Mouse (Mus musculus): ENCODE data around the gene Slc12a7. TPM values are rescaled to one million over a fixed set of nuclear protein-coding genes. Genes with fewer than 3 reads are reported as not detected.

Gene Slc12a7
- polyA plus RNA-seq, 1 experiment from 2014 or later: 28.7 TPM

DNA sequence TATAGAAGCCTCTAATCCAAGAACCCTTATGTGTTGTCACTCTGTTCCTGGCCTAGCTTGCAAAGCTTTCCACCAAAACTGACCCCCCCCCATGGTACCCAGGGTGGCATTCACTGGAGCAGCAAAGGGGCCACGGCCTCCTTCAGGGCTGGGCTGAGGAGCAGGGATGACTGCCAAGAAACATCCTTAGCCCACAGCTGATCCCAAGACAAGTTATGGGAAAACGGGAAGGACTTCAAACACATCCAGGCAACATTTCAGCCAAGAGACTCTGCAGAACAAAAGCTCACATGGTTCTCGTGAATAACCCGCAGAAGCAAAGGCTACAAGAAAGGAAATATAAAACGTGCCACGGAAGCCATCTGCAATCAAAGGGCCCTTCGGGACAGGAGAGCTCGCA lies 94.3 kb downstream of the Slc12a7 start:
- no peak for ATAC-seq (ENCODE audit: low FRiP score, low TSS enrichment)
- no peak overlapping the region for H3K27ac ChIP-seq (ENCODE audit: low read depth, low read length)
- 72% methylated on average over 8 of the region's 8 CpGs for WGBS

DNA sequence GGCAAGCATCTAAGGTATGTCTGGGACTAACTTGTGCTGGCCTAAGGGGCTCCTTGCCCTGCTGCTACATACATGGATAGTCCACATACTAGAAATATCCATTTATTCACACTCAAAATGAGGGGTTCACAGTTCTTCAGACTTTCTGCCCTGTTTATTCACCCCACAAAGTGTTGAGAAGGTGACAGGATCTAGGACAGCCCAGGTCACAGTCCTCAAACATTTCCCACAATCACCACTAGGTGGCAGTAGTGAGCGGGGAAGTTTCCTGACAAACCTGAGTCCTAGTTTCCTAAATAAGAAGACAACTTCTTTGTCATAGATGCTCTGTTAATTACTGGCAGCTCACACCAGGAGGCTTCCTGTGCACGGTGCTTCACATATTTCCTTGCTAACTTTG lies 98.6 kb downstream of the Slc12a7 start:
- ATAC-seq (ENCODE audit: low FRiP score, low TSS enrichment): 0 out of 2 replicates have a peak, but pooled peaks have one; percentile 5
- Histone ChIP-seq H3K4me1 (ENCODE audit: control insufficient read depth, insufficient read depth, low read length) (peaks cover 4% of the 10 kb centered on the region; the same call in 1 of the 2 replicates), H3K27ac (ENCODE audit: low read depth, low read length) (no peak overlapping the region), H3K9ac (ENCODE audit: low read depth, low read length) (no peak overlapping the region), H3K27me3 (ENCODE audit: control insufficient read depth, insufficient read depth, low read length) (no peaks in the 10 kb centered on the region), H3K4me2 (replicated peaks; ENCODE audit: low read depth, low read length) (no peak overlapping the region), H3K4me3 (ENCODE audit: low read length) (no peak overlapping the region), H3K36me3 (ENCODE audit: control insufficient read depth, insufficient read depth, low read length) (no peaks in the 10 kb centered on the region), H3K9me3 (ENCODE audit: control insufficient read depth, low read length) (no peaks in the 10 kb centered on the region)
- 2% methylated on average over 2 of the region's 2 CpGs for WGBS

More for the DNA sequence above, 94.3 kb downstream of the Slc12a7 start:
- Histone ChIP-seq H3K4me3 (ENCODE audit: low read length) (no peak overlapping the region), H3K27me3 (ENCODE audit: control insufficient read depth, insufficient read depth, low read length) (no peaks in the 10 kb centered on the region), H3K4me1 (ENCODE audit: control insufficient read depth, insufficient read depth, low read length) (no peaks in the 10 kb centered on the region), H3K36me3 (ENCODE audit: control insufficient read depth, insufficient read depth, low read length) (no peaks in the 10 kb centered on the region), H3K4me2 (replicated peaks; ENCODE audit: low read depth, low read length) (no peak overlapping the region), H3K9me3 (ENCODE audit: control insufficient read depth, low read length) (no peaks in the 10 kb centered on the region), H3K9ac (ENCODE audit: low read depth, low read length) (no peak overlapping the region)

DNA sequence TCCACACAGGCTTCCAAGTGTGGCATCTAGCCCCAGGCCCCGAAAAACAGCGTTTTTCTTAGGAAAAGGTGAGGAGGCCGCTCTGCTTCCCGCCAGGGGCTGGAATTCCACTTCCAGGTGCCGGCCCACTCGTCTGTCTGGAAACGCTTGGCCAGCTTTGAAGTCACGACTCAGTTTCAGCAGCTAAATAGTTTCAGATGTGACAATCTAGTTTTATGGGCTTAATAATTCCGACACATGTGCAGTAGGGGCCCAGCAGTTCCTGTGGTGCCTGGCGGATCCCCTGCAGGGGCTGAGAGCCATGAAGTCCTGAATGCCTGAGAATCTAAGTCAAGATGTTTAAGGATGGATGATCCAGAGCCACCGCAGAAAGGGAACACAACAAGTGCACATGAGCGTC lies 100.9 kb downstream of the Slc12a7 start:
- no peak overlapping the region for H3K4me2 ChIP-seq (replicated peaks; ENCODE audit: low read depth, low read length)
- 24% methylated on average over 12 of the region's 12 CpGs for WGBS

DNA sequence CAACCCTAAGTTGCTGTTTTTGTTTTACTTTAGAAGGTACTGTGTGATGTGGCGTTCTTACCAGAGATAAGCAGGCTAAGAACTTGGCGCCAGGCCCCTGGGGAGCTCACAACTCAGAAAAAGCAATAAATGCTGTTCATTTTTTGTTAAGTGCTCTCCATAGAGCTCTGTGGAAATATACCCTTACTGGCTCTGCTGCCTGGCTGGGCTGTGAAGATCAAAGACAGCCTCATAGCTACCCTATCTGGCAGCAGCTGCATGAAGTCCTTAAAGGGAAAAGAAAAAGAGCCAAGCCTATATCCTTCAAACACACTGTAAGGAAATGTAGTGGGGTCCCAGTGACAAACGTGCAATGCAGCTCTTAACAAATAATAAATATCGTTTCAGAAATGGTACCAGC lies 102.9 kb downstream of the Slc12a7 start:
- no peak overlapping the region for H3K27ac ChIP-seq (ENCODE audit: low read depth, low read length)
- no peaks in the 10 kb centered on the region for H3K27me3 ChIP-seq (ENCODE audit: control insufficient read depth, insufficient read depth, low read length)
- no peaks in the 10 kb centered on the region for H3K36me3 ChIP-seq (ENCODE audit: control insufficient read depth, insufficient read depth, low read length)
- no peak overlapping the region for H3K9ac ChIP-seq (ENCODE audit: low read depth, low read length)
- peaks cover 4% of the 10 kb centered on the region; the same call in 1 of the 2 replicates for H3K4me1 ChIP-seq (ENCODE audit: control insufficient read depth, insufficient read depth, low read length)
- H3K4me3 ChIP-seq (ENCODE audit: low read length): no peak overlapping the region
- H3K9me3 ChIP-seq (ENCODE audit: control insufficient read depth, low read length): no peaks in the 10 kb centered on the region
- WGBS: 63% methylated on average over 4 of the region's 4 CpGs
- H3K4me2 ChIP-seq (replicated peaks; ENCODE audit: low read depth, low read length): no peak overlapping the region
- no peak for ATAC-seq (ENCODE audit: low FRiP score, low TSS enrichment)

More for the DNA sequence above, 100.9 kb downstream of the Slc12a7 start:
- H3K4me3 ChIP-seq (ENCODE audit: low read length): no peak overlapping the region
- H3K9me3 ChIP-seq (ENCODE audit: control insufficient read depth, low read length): no peaks in the 10 kb centered on the region
- no peak for ATAC-seq (ENCODE audit: low FRiP score, low TSS enrichment)
- H3K27me3 ChIP-seq (ENCODE audit: control insufficient read depth, insufficient read depth, low read length): no peaks in the 10 kb centered on the region
- H3K27ac ChIP-seq (ENCODE audit: low read depth, low read length): no peak overlapping the region
- no peaks in the 10 kb centered on the region for H3K36me3 ChIP-seq (ENCODE audit: control insufficient read depth, insufficient read depth, low read length)
- H3K4me1 ChIP-seq (ENCODE audit: control insufficient read depth, insufficient read depth, low read length): peaks cover 4% of the 10 kb centered on the region; the same call in 1 of the 2 replicates
- no peak overlapping the region; the same call in 1 of the 2 replicates for H3K9ac ChIP-seq (ENCODE audit: low read depth, low read length)

DNA sequence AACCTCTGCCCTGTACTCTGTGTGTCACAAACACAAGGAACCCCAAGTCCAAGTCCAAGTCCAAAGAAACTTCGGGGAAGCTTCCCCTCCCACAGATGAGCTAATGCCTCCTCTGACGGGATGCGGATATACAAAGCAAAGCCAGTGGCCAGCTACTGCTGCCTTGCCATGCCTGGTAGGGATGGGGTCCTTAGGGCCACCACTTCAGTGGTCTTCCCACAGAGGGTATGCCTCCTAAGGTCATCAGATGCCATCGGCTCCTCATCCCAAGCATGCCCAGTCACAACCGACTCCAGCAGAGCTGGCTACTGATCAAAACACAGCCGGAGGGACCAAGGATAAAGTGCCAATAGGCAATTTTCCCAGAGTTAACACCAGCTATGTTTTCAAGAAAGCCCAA lies 103.6 kb downstream of the Slc12a7 start:
- Histone ChIP-seq H3K9me3 (ENCODE audit: control insufficient read depth, low read length) (no peaks in the 10 kb centered on the region), H3K4me3 (ENCODE audit: low read length) (no peak overlapping the region), H3K9ac (ENCODE audit: low read depth, low read length) (no peak overlapping the region), H3K27me3 (ENCODE audit: control insufficient read depth, insufficient read depth, low read length) (no peaks in the 10 kb centered on the region), H3K27ac (ENCODE audit: low read depth, low read length) (no peak overlapping the region), H3K36me3 (ENCODE audit: control insufficient read depth, insufficient read depth, low read length) (no peaks in the 10 kb centered on the region), H3K4me1 (ENCODE audit: control insufficient read depth, insufficient read depth, low read length) (peaks cover 4% of the 10 kb centered on the region; the same call in 1 of the 2 replicates), H3K4me2 (replicated peaks; ENCODE audit: low read depth, low read length) (no peak overlapping the region)
- 87% methylated on average over 6 of the region's 6 CpGs for WGBS
- no peak for ATAC-seq (ENCODE audit: low FRiP score, low TSS enrichment)

DNA sequence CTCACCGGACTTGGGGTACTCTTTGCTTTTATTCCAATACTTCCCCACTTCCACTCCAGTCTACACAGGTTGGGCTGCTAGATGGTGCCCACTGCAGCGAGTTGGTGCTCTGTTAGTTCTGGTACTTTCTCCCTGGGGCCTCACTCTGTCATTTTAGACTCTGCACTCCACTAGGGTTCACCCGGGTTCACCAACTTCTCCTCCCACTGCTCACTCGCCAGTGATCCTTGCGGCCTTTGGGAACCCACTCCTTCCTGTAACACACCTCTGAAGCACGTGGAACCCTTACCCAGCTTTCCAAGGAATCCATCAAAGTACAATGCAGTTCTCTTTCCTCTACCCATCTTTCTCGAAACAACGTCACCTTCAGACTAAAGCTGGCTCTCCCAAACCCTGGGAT lies 104.8 kb downstream of the Slc12a7 start:
- no peaks in the 10 kb centered on the region for H3K27me3 ChIP-seq (ENCODE audit: control insufficient read depth, insufficient read depth, low read length)
- no peak overlapping the region for H3K4me2 ChIP-seq (replicated peaks; ENCODE audit: low read depth, low read length)
- no peak overlapping the region for H3K9ac ChIP-seq (ENCODE audit: low read depth, low read length)
- no peak overlapping the region for H3K4me3 ChIP-seq (ENCODE audit: low read length)
- H3K4me1 ChIP-seq (ENCODE audit: control insufficient read depth, insufficient read depth, low read length): peaks cover 4% of the 10 kb centered on the region; the same call in 1 of the 2 replicates
- no peak overlapping the region for H3K27ac ChIP-seq (ENCODE audit: low read depth, low read length)
- WGBS: 59% methylated on average over 8 of the region's 8 CpGs
- ATAC-seq (ENCODE audit: low FRiP score, low TSS enrichment): no peak
- no peaks in the 10 kb centered on the region for H3K9me3 ChIP-seq (ENCODE audit: control insufficient read depth, low read length)
- no peaks in the 10 kb centered on the region for H3K36me3 ChIP-seq (ENCODE audit: control insufficient read depth, insufficient read depth, low read length)

DNA sequence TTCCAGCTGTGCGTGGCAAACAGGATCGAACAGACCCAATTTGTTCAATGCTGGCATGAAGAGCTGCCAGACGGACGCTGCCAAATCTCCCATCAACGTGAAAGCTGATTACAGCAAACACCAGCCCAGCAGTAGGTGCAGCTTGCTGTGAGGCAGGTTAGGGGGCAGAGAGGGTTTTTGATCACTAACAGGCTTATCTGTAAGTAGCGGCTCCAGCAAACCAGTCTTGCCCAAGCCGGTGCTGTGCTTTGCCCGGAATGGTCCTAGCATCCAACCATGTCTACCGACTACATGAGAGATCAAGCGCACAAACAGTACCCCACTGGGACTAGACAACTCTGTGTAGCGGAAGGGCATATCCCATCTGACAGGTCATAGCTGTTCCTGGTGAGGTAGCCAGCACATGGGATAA lies 106.2 kb downstream of the Slc12a7 start:
- Histone ChIP-seq H3K9me3 (ENCODE audit: control insufficient read depth, low read length) (no peaks in the 10 kb centered on the region), H3K36me3 (ENCODE audit: control insufficient read depth, insufficient read depth, low read length) (no peaks in the 10 kb centered on the region), H3K4me3 (ENCODE audit: low read length) (no peak overlapping the region), H3K27me3 (ENCODE audit: control insufficient read depth, insufficient read depth, low read length) (no peaks in the 10 kb centered on the region), H3K27ac (ENCODE audit: low read depth, low read length) (no peak overlapping the region), H3K4me2 (replicated peaks; ENCODE audit: low read depth, low read length) (no peak overlapping the region), H3K4me1 (ENCODE audit: control insufficient read depth, insufficient read depth, low read length) (peaks cover 4% of the 10 kb centered on the region; the same call in 1 of the 2 replicates), H3K9ac (ENCODE audit: low read depth, low read length) (no peak overlapping the region)
- 90% methylated on average over 11 of the region's 11 CpGs for WGBS
- ATAC-seq (ENCODE audit: low FRiP score, low TSS enrichment): no peak

DNA sequence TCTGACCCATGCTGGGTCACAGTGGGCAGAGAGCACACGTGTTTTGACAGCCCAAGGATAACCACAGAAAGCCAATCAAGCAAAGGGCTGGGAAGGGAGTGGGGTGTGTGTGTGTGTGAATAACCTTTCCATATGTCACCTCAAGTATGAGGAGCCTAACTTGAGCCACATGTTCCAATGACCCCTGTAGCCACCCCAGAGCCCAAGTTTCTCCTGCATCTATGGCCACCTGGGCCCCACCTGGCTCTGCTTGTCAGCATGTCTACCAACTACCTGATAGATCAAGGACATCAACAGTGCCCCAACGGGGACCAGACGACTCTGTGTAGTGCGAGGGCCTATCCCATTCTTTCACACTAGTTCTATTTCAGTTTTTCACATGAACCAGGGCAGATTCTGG lies 106.8 kb downstream of the Slc12a7 start:
- no peak overlapping the region for H3K4me3 ChIP-seq (ENCODE audit: low read length)
- 84% methylated on average over 4 of the region's 4 CpGs for WGBS
- no peak for ATAC-seq (ENCODE audit: low FRiP score, low TSS enrichment)

DNA sequence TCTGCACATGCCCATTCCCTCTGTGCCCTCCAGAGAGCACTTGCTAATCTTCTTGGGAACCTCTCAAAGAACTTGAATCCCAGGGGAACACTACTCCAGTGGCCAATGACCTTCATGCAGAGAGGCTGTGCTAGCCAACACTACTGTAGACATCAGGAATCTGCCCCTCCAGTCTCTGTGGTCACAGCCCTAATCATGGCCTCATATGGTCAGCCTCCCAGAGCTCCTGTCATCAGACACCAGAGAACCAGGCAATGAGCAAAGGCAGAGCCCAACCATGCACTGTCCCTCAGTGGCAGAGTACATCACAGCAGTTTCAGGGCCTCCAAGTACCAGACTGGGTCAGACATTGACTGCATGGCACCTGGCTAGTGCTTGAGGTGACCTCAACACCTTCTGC lies 109.8 kb downstream of the Slc12a7 start:
- Histone ChIP-seq H3K9me3 (ENCODE audit: control insufficient read depth, low read length) (no peaks in the 10 kb centered on the region), H3K27ac (ENCODE audit: low read depth, low read length) (no peak overlapping the region), H3K4me3 (ENCODE audit: low read length) (no peak overlapping the region), H3K36me3 (ENCODE audit: control insufficient read depth, insufficient read depth, low read length) (no peaks in the 10 kb centered on the region), H3K4me2 (replicated peaks; ENCODE audit: low read depth, low read length) (no peak overlapping the region), H3K9ac (ENCODE audit: low read depth, low read length) (no peak overlapping the region), H3K27me3 (ENCODE audit: control insufficient read depth, insufficient read depth, low read length) (peaks cover 10% of the 10 kb centered on the region), H3K4me1 (ENCODE audit: control insufficient read depth, insufficient read depth, low read length) (no peaks in the 10 kb centered on the region)
- ATAC-seq (ENCODE audit: low FRiP score, low TSS enrichment): no peak

More for the DNA sequence above, 106.8 kb downstream of the Slc12a7 start:
- Histone ChIP-seq H3K36me3 (ENCODE audit: control insufficient read depth, insufficient read depth, low read length) (no peaks in the 10 kb centered on the region), H3K27me3 (ENCODE audit: control insufficient read depth, insufficient read depth, low read length) (no peaks in the 10 kb centered on the region), H3K27ac (ENCODE audit: low read depth, low read length) (no peak overlapping the region), H3K9ac (ENCODE audit: low read depth, low read length) (no peak overlapping the region), H3K4me1 (ENCODE audit: control insufficient read depth, insufficient read depth, low read length) (peaks cover 4% of the 10 kb centered on the region; the same call in 1 of the 2 replicates), H3K9me3 (ENCODE audit: control insufficient read depth, low read length) (no peaks in the 10 kb centered on the region), H3K4me2 (replicated peaks; ENCODE audit: low read depth, low read length) (no peak overlapping the region)

All from kidney, embryonic 14.5 days (tissue).